Mouse (Mus musculus) liver, postnatal 0 days (tissue): ENCODE data around the gene Mapk6. TPM values are rescaled to one million over a fixed set of nuclear protein-coding genes. Genes with fewer than 3 reads are reported as not detected.

ENCODE experiments used
- ATAC-seq: fragments of 200-750 bp; cut with Nextera tagmentation; 2 replicates; pipeline ENCODE4 v1.8.0; 2017; ENCODE audit warnings: mild to moderate bottlenecking, moderate library complexity
- DNase-seq: peaks from one replicate; pipeline ENCODE4 v3.0.0-alpha.2; 2016
- H3K27ac ChIP-seq: fragments of 300-500 bp; sonication (generic); 2 replicates; pipeline ENCODE4 v1.5.1; 2014; ENCODE audit warnings: antibody characterized with exemption, moderate library complexity, mild to moderate bottlenecking, low read depth
- H3K27me3 ChIP-seq: fragments of 300-500 bp; sonication (generic); 2 replicates; pipeline ENCODE4 v1.6.1; 2014; ENCODE audit warnings: low read length, control low read depth, mixed read lengths; ENCODE audit not compliant: insufficient read depth
- H3K36me3 ChIP-seq: fragments of 300-500 bp; sonication (generic); replicated peaks from 2 replicates; pipeline ENCODE4 v1.6.1; 2014; ENCODE audit warnings: mild to moderate bottlenecking, control low read depth, low read length, moderate library complexity, mixed read lengths; ENCODE audit not compliant: insufficient read depth
- H3K4me1 ChIP-seq: fragments of 300-500 bp; sonication (generic); 2 replicates; pipeline ENCODE4 v1.6.1; 2014; ENCODE audit warnings: antibody characterized with exemption, mild to moderate bottlenecking, control low read depth; ENCODE audit not compliant: insufficient read depth
- H3K4me2 ChIP-seq: fragments of 300-500 bp; sonication (generic); 2 replicates; pipeline ENCODE4 v1.6.1; 2014; ENCODE audit warnings: low read depth, mild to moderate bottlenecking, low read length, moderate library complexity, mixed read lengths
- H3K4me3 ChIP-seq: fragments of 300-500 bp; sonication (generic); 2 replicates; pipeline ENCODE4 v1.5.1; 2014; ENCODE audit warnings: low read depth, low read length
- H3K9ac ChIP-seq: fragments of 300-500 bp; sonication (generic); replicated peaks from 2 replicates; pipeline ENCODE4 v1.6.1; 2014; ENCODE audit warnings: mild to moderate bottlenecking, moderate library complexity
- H3K9me3 ChIP-seq: fragments of 300-500 bp; sonication (generic); 2 replicates; pipeline ENCODE4 v1.6.1; 2016; ENCODE audit warnings: mild to moderate bottlenecking, control low read depth, low read length, mixed read lengths
- CTCF ChIP-seq: sonication (generic); IDR thresholded peaks from 2 replicates; pipeline ENCODE4 v1.5.1; 2016; ENCODE audit warnings: antibody characterized with exemption, low read depth
- EP300 ChIP-seq: IDR thresholded peaks from 2 replicates; pipeline ENCODE4 v1.6.1; 2016; ENCODE audit warnings: antibody characterized with exemption, low read depth, mild to moderate bottlenecking
- WGBS: fragments of 180-500 bp; shearing (Covaris S2); extraction: QIAGEN DNeasy Blood & Tissue Kit; methylation state at CpG from one replicate; pipeline ENCODE4 v1.1.7; 2014; ENCODE audit not compliant: insufficient replicate concordance; 5-methylcytosine and 5-hydroxymethylcytosine counted together
- polyA plus RNA-seq: library from polyadenylated mRNA; unstranded; fragments of >200 nt; fragmentation: Nextera tagmentation; extraction: Ambion mirVana; gene quantifications from 2 replicates; pipeline ENCODE4 v1.2.1, GENCODE M21; 2015

Mapk6 gene
- polyA plus RNA-seq, 1 experiment from 2014 or later, result 18.4 TPM

DNA sequence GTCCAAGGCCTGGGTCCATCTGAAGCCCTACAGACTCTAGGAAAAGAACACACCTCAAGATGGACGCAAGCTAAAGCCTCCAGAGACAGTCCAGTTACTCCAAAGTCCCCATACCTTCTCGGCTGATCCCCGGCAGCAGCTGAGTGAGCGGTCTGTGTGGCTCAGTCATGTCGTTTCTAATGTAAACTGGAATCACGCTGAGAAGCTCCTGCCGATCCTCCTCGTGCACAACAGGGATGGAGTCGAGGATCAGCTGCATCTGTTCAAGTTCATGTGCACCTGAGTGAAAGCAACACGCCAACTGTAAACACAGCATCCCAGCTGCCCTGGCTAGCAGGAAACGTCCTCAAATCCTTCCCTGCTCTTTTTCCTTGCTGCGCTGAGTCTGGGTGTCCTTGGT, 16.6 kb downstream of the Mapk6 start:
- DNase-seq (no peak), ATAC-seq (no peak)
- Histone ChIP-seq H3K27me3 (no peaks in the 10 kb centered on the region), H3K4me3 (no peak overlapping the region), H3K9ac (no peak overlapping the region), H3K9me3 (no peaks in the 10 kb centered on the region), H3K4me2 (no peak overlapping the region), H3K4me1 (no peaks in the 10 kb centered on the region), H3K27ac (no peak overlapping the region), H3K36me3 (peaks cover 61% of the 10 kb centered on the region)
- WGBS, result 85% methylated on average over 12 of the region's 12 CpGs
- TF ChIP-seq EP300, result no peak
- no peak for TF ChIP-seq CTCF

- no peak overlapping the region for H3K27ac ChIP-seq
- H3K27me3 ChIP-seq, result no peaks in the 10 kb centered on the region
- no peak for DNase-seq
- no peak overlapping the region for H3K4me2 ChIP-seq
- no peak for ATAC-seq
- H3K9ac ChIP-seq, result no peak overlapping the region
- TF ChIP-seq CTCF (no peak), EP300 (0 out of 2 replicates have a peak, but pooled peaks have one; percentile 33)
- peaks cover 29% of the 10 kb centered on the region for H3K36me3 ChIP-seq
- no peaks in the 10 kb centered on the region for H3K9me3 ChIP-seq
- 78% methylated on average over 9 of the region's 9 CpGs for WGBS
- no peak overlapping the region for H3K4me3 ChIP-seq
- H3K4me1 ChIP-seq, result no peaks in the 10 kb centered on the region
Observed at GRCm38 (mm10) chr9:75385218-75385974, 24.4 kb downstream of the Mapk6 start.

DNA sequence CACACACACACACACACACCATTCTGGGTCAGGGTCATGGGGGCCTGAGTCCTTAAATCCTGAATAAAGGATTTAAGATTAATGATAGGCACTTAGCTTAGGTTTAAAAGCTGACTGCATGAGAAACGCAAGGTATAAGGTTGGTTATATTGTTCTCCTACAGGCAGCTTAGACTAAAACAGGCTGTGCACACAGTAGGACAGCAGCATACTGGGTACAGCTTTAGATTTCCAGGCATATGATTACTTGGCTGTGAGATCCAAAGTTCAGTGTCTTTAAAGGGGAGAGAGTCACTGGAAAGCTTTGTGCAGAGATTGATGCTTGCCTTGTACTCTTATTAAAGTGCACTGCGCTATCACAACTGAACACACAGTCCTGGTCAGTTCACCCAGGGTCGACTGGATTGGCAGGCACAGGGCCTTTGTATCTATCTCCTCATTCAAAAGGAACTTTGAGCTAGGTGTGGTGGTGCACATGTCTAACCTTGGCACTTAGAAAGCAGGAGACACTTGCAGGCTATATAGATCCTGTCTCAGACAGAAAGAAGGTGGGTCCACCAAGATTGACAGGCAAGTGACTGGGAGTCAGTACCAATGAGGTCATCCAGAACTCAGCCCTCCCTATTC, 25.4 kb downstream of the Mapk6 start:
- ATAC-seq, result no peak
- DNase-seq, result no peak
- WGBS, result 77% methylated on average over 3 of the region's 3 CpGs
- Histone ChIP-seq H3K9ac (no peak overlapping the region), H3K4me3 (no peak overlapping the region), H3K27ac (no peak overlapping the region), H3K27me3 (no peaks in the 10 kb centered on the region), H3K4me2 (no peak overlapping the region), H3K9me3 (no peaks in the 10 kb centered on the region), H3K4me1 (no peaks in the 10 kb centered on the region), H3K36me3 (peaks cover 22% of the 10 kb centered on the region)
- TF ChIP-seq CTCF (no peak), EP300 (no peak)

- Histone ChIP-seq H3K27ac (no peak overlapping the region), H3K4me1 (no peaks in the 10 kb centered on the region), H3K4me2 (no peak overlapping the region), H3K9ac (no peak overlapping the region), H3K9me3 (no peaks in the 10 kb centered on the region), H3K27me3 (no peaks in the 10 kb centered on the region), H3K36me3 (peaks cover 16% of the 10 kb centered on the region), H3K4me3 (no peak overlapping the region)
- TF ChIP-seq CTCF (peak; percentile 45), EP300 (no peak)
- 76% methylated on average over 9 of the region's 9 CpGs for WGBS
- DNase-seq, result no peak
- ATAC-seq, result no peak
Observed at GRCm38 (mm10) chr9:75383785-75384184, 26.0 kb downstream of the Mapk6 start.

DNA sequence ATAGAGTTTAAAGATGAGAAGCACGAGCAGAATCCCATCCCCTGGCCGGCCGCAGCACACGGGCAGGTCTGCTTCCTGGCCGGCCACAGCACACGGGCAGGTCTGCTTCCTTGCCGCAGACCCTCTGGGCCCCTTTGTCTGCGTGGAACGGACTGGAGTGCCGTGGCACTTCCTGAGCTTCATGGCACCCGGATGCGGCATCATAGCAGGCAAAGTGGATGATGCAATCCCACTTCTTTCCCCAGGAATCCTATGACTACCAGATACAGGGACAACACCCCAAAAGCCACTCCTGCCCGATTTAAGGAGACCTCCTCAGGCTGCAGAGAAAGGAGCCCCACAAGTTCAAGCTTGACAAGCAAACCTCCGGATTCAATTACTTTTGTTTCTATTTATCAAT, 27.0 kb downstream of the Mapk6 start:
- Histone ChIP-seq H3K9ac (no peak overlapping the region), H3K4me1 (no peaks in the 10 kb centered on the region), H3K4me3 (no peak overlapping the region), H3K27me3 (no peaks in the 10 kb centered on the region), H3K9me3 (no peaks in the 10 kb centered on the region), H3K27ac (no peak overlapping the region), H3K36me3 (peaks cover 10% of the 10 kb centered on the region), H3K4me2 (no peak overlapping the region)
- ATAC-seq (no peak), DNase-seq (no peak)
- TF ChIP-seq CTCF, result no peak
- TF ChIP-seq EP300, result no peak
- WGBS, result 83% methylated on average over 14 of the region's 14 CpGs

DNA sequence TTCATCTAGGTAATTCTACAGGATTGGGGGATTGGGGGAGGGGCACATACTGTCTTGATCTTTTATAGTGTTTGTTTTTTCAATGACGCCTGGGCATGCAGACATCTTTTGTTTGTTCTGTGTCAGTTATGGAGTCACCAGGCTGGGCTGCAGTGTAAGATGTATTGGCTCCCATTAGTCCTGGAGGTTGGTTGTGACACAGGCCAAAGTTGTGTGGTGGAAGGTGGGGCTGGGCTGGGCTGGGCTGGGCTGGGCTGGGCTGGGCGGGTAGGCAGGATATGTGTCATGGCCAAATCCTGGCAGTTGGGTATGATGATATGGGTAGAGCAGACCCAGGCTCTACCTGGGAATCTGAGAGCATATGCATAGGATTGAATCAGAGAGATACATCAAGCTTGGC, 31.0 kb downstream of the Mapk6 start:
- DNase-seq, result no peak
- WGBS, result 80% methylated on average over 2 of the region's 2 CpGs
- Histone ChIP-seq H3K27ac (no peak overlapping the region), H3K4me1 (no peaks in the 10 kb centered on the region), H3K4me2 (no peak overlapping the region), H3K36me3 (no peaks in the 10 kb centered on the region), H3K9me3 (no peaks in the 10 kb centered on the region), H3K27me3 (no peaks in the 10 kb centered on the region), H3K4me3 (no peak overlapping the region), H3K9ac (no peak overlapping the region)
- peak; percentile 48; the same call in 1 of the 2 replicates for ATAC-seq
- TF ChIP-seq EP300, result no peak
- TF ChIP-seq CTCF, result no peak
